Mouse (Mus musculus) hindbrain, embryonic 10.5 days (tissue): ENCODE results near the gene Ksr1. TPM values are rescaled to one million over a fixed set of nuclear protein-coding genes. Genes with fewer than 3 reads are reported as not detected.

ENCODE experiments used
- DNase-seq: peaks from one replicate; pipeline ENCODE4 v3.0.0-alpha.2; 2017; ENCODE audit warnings: low spot score
- H3K27ac ChIP-seq: fragments of 300-500 bp; sonication (generic); 2 replicates; pipeline ENCODE4 v1.5.1; 2016; ENCODE audit warnings: mild to moderate bottlenecking, moderate library complexity
- H3K27me3 ChIP-seq: fragments of 300-500 bp; sonication (generic); 2 replicates; pipeline ENCODE4 v1.6.1; 2016; ENCODE audit warnings: mild to moderate bottlenecking; ENCODE audit not compliant: poor library complexity, insufficient read depth, severe bottlenecking
- H3K36me3 ChIP-seq: fragments of 300-500 bp; sonication (generic); 2 replicates; pipeline ENCODE4 v1.6.1; 2016; ENCODE audit warnings: mild to moderate bottlenecking, moderate library complexity
- H3K4me1 ChIP-seq: fragments of 300-500 bp; sonication (generic); replicated peaks from 2 replicates; pipeline ENCODE4 v1.6.1; 2016; ENCODE audit warnings: mild to moderate bottlenecking
- H3K4me3 ChIP-seq: fragments of 300-500 bp; sonication (generic); 2 replicates; pipeline ENCODE4 v1.5.1; 2016; ENCODE audit warnings: mild to moderate bottlenecking, moderate library complexity
- H3K9me3 ChIP-seq: fragments of 300-500 bp; sonication (generic); 2 replicates; pipeline ENCODE4 v1.6.1; 2016; ENCODE audit warnings: mild to moderate bottlenecking, moderate library complexity
- whole genome bisulfite sequencing: fragments of 180-500 bp; shearing (Covaris S2); methylation state at CpG from one replicate; pipeline ENCODE4 v1.1.7; 2016; 5-methylcytosine and 5-hydroxymethylcytosine counted together
- polyA plus RNA-seq: library from polyadenylated mRNA; unstranded; fragments of >200 nt; fragmentation: Nextera tagmentation; extraction: Ambion mirVana; gene quantifications from 2 replicates; pipeline ENCODE4 v1.2.1, GENCODE M21; 2016

The Ksr1 gene
- polyA plus RNA-seq, 1 experiment from 2014 or later: 5.2 TPM

DNA sequence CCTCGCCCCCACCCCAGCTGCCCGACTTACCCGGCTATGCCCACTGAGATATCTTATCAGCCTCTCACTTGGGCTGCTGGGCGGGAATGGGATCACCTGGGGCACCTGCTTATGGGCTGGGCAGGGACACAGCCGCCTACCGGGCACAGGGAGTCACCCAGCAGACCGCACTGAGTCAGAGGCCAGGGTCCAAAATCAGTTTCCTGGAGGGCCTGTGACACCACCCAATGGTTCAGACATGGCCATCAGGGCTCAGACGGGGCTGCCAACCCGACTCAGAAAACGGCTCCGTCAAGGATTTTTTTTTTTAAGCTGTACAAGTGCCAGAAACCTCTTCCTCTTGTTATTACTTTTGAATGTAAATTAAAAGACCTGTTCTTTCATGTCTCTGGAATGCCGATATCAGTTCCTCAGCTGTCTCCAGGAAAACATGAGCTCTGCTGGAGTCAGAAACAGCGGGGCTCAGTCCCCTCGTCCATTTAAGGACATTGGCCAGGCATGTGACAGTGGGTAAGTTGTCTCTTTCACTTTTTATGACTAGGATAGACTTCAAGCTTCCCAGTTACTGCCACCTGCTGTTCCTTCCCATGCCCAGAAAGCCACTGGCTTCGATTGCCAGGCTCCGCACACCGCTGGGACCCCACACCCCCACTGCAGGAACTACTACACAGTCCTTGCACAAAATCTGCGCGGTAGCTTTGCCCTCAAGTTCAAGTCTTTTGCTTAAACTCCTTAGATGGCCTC, 33.5 kb downstream of the Ksr1 start:
- WGBS: 84% methylated on average over 19 of the region's 19 CpGs
- Histone ChIP-seq H3K4me3 (no peak overlapping the region), H3K4me1 (peaks cover 58% of the 10 kb centered on the region)

DNA sequence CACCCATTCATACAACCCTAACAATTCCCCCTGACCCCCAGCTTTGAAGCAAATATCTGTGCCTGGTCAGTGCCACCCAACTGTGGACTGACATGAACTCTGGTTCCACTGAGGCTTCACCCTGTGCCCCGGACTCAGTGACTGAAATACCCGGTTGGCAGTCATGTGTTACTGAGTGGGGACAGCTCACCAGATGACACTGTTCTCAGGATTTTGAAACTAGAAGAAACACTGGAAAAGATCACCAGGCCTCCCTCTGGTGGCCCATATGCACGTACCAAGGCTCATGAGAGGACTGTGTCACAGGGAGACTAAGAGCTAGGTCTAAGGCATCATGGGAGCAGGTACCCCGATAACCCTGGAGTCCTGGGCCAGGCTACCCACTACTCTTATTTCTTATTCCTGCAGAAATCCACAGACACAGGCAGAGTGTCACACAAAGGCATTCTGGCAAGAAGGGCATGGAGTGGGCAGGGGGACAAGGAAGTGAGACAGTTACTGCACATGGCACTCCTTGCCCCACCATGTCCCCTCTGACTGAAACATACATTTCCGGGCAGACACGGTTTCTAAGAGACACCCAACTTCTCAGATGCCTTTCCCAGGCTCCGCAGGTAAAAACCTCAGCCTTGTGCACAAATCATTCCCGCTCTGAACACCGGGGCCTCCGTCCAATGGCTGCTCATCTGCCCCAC, 34.2 kb downstream of the Ksr1 start:
- H3K4me1 ChIP-seq: peaks cover 50% of the 10 kb centered on the region
- H3K27ac ChIP-seq: no peak overlapping the region
- H3K4me3 ChIP-seq: no peak overlapping the region
- no peaks in the 10 kb centered on the region for H3K9me3 ChIP-seq
- 0 out of 2 replicates have a peak, but pooled peaks cover 4% of the 10 kb centered on the region for H3K27me3 ChIP-seq
- no peaks in the 10 kb centered on the region for H3K36me3 ChIP-seq
- 95% methylated on average over 10 of the region's 10 CpGs for WGBS
- DNase-seq: no peak

More for the DNA sequence above, 33.5 kb downstream of the Ksr1 start:
- DNase-seq: no peak
- Histone ChIP-seq H3K27ac (no peak overlapping the region), H3K27me3 (0 out of 2 replicates have a peak, but pooled peaks cover 4% of the 10 kb centered on the region), H3K36me3 (no peaks in the 10 kb centered on the region), H3K9me3 (no peaks in the 10 kb centered on the region)

DNA sequence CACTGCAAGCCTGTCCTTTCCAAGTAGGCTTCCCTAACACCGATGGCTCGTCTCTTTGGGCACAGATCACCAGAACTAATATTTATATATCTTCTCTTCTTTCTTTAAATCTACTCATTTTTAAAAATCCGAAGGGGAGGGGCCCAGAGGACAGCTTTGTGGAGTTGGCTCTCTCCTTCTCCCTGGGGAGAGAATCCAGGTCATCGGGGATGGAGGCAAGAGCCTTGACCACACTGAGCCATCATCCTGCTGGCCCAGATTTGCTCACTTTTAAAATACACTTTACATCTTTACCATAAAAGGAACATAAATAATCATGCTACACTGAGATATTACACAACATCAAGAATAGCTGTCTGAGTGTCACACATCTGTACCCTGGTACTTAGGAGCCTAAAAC, 35.8 kb downstream of the Ksr1 start:
- Histone ChIP-seq H3K4me3 (no peak overlapping the region), H3K9me3 (no peaks in the 10 kb centered on the region), H3K4me1 (peaks cover 38% of the 10 kb centered on the region), H3K27me3 (0 out of 2 replicates have a peak, but pooled peaks cover 4% of the 10 kb centered on the region), H3K27ac (no peak overlapping the region), H3K36me3 (no peaks in the 10 kb centered on the region)
- WGBS: 79% methylated on average over 4 of the region's 4 CpGs
- DNase-seq: no peak

DNA sequence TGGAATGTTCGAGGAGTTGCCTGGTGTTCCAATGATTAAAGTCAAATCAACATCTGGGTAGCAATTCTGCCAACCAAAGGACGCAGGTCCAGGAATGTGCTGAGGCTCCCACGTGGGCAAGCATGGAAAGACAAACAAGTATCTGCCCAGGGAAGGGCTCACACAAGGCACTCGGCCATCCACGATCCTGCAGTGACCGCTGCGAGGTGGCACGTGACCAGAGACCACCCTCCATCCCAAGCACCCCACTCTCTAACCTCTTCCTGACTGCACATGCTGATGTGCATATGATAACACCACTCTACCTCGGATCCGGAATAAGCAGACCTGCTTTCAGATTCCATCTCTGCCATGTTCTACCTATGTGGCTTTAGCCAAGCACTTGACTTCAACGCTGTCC, 38.3 kb downstream of the Ksr1 start:
- Histone ChIP-seq H3K36me3 (no peaks in the 10 kb centered on the region), H3K27me3 (no peaks in the 10 kb centered on the region), H3K27ac (no peak overlapping the region), H3K4me1 (peaks cover 35% of the 10 kb centered on the region), H3K9me3 (no peaks in the 10 kb centered on the region), H3K4me3 (no peak overlapping the region)
- no peak for DNase-seq
- 93% methylated on average over 11 of the region's 11 CpGs for WGBS

DNA sequence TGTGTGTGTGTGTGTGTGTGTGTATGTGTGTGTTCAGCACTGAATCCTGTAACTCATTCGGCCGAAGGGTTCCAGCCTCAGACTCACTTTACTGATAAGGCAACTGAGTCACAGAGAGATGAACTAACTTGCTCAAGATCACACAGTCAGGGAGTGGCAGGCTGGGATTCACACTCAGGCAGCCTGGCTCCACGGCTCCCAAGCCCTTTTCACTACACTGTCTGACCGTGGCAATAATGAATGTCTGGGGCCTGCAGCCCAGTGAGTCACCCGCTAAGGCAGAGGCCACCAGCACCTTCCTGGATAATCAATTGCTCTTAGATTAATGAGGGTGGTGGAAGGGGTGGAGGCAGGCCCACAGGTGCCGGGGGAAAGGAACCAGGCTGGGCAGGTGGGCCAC, 41.2 kb downstream of the Ksr1 start:
- Histone ChIP-seq H3K27ac (no peak overlapping the region), H3K4me1 (peaks cover 38% of the 10 kb centered on the region), H3K27me3 (no peaks in the 10 kb centered on the region), H3K36me3 (no peaks in the 10 kb centered on the region), H3K9me3 (no peaks in the 10 kb centered on the region), H3K4me3 (no peak overlapping the region)
- 86% methylated on average over 6 of the region's 6 CpGs for WGBS
- no peak for DNase-seq

DNA sequence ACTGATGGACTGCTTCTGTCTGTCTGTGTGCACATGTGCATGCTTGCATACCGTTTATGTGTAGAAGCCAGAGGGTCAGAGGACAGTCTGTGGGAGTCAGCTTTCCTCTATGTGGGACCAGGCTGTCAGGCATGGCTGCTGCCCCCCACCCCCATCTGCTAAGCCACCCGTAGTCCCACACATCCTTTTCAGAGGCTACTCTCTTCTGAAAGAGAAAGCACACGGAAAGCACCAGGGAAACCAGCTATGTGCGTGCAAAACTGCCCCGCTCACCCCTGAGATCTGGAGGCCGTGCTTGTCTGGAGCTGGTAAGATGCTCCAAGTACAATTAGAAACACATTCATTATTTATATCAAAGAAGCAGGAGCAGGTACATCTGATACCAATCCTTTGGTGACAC, 41.7 kb downstream of the Ksr1 start:
- Histone ChIP-seq H3K4me1 (peaks cover 42% of the 10 kb centered on the region), H3K4me3 (no peak overlapping the region), H3K27ac (no peak overlapping the region), H3K36me3 (no peaks in the 10 kb centered on the region), H3K9me3 (no peaks in the 10 kb centered on the region), H3K27me3 (no peaks in the 10 kb centered on the region)
- no peak for DNase-seq
- WGBS: 82% methylated on average over 6 of the region's 6 CpGs

DNA sequence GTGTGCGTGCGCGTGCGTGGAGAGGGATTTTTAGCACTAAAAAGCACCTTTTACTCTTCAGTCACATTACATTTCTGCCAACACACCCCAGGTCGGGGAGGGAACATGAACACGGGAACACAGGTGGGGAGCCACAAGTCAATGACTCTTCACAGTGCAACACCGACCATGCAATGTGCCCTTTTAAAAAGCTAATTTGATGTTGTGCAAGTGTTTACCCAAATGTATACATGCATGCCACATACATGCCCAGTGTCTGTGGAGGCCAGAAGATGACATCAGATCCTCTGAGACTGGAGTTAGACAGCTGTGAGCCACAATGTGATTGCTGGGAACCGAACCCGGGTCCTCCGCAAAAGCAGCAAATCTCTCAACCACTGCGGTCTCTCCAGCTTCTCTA, 42.1 kb downstream of the Ksr1 start:
- no peak overlapping the region for H3K27ac ChIP-seq
- H3K36me3 ChIP-seq: no peaks in the 10 kb centered on the region
- no peaks in the 10 kb centered on the region for H3K9me3 ChIP-seq
- 89% methylated on average over 11 of the region's 11 CpGs for WGBS
- DNase-seq: no peak
- no peaks in the 10 kb centered on the region for H3K27me3 ChIP-seq
- peaks cover 46% of the 10 kb centered on the region for H3K4me1 ChIP-seq
- H3K4me3 ChIP-seq: no peak overlapping the region

DNA sequence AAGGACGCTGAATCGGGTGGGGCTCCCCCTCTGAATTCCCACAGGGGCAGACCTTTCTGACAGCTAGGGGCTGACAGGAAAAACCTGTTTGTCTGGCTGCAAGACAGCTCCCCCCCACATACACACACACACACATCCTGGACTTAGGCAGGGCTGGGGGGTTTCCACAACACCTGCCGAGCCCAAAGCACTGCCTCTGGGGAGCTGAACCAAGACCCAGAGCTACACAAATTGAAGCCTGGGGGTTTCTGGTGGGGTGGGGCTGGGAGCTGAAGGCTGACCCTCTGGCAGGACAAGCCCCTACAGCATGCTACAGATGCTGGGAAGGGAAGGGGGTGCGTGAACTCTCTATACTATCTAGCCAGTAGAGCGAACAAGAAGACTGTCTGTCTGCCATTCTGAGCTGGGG, 42.7 kb downstream of the Ksr1 start:
- H3K27ac ChIP-seq: peak overlapping the region; percentile 62; the same call in 1 of the 2 replicates
- no peaks in the 10 kb centered on the region for H3K36me3 ChIP-seq
- 66% methylated on average over 5 of the region's 5 CpGs for WGBS
- peaks cover 53% of the 10 kb centered on the region for H3K4me1 ChIP-seq
- no peak overlapping the region for H3K4me3 ChIP-seq
- no peaks in the 10 kb centered on the region for H3K9me3 ChIP-seq
- no peaks in the 10 kb centered on the region for H3K27me3 ChIP-seq
- no peak for DNase-seq

DNA sequence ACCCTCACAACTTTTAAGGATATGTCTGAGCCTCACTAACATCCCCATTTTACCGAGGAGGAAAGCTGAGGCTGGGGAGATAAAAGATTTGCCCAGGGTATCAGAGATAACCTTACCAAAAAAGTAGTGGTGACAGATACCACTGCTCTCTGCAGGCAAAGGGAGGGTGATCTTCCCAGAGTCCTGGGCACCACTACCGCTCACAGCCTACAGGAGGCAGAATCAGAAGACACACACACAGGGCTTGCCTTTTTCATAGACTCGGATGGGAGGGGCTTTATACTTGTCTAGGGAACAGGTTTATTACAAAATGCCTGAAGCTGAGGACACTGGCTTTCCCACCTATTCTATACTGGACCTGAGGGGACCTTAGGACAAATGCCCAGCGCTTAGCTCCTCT, 43.9 kb downstream of the Ksr1 start:
- no peaks in the 10 kb centered on the region for H3K9me3 ChIP-seq
- 69% methylated on average over 4 of the region's 4 CpGs for WGBS
- peaks cover 61% of the 10 kb centered on the region for H3K4me1 ChIP-seq
- no peaks in the 10 kb centered on the region for H3K27me3 ChIP-seq
- no peaks in the 10 kb centered on the region for H3K36me3 ChIP-seq
- no peak for DNase-seq
- H3K4me3 ChIP-seq: no peak overlapping the region
- H3K27ac ChIP-seq: peak overlapping the region; percentile 66; the same call in 1 of the 2 replicates

DNA sequence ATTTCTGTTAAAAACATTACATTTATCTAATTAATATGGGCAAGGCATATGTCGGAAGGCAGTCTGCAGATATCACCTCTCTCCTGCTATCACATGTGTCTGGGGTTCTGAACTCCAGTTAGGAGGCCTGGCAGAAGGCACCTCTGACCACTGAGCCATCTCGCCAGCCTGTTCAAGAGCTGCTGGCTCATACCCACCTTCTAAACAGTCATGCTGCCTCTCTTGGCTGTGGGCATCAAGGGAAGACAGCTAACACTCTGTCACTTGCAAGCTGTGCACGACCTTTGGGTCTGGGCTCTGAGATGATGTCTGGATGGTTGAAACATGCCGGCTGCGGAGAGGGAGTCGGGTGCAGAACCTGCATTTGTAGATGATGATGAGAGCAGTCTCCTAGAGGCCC, 44.6 kb downstream of the Ksr1 start:
- Histone ChIP-seq H3K4me1 (peaks cover 65% of the 10 kb centered on the region), H3K9me3 (no peaks in the 10 kb centered on the region), H3K27ac (no peak overlapping the region), H3K4me3 (no peak overlapping the region), H3K27me3 (no peaks in the 10 kb centered on the region), H3K36me3 (no peaks in the 10 kb centered on the region)
- WGBS: 95% methylated on average over 6 of the region's 6 CpGs
- no peak for DNase-seq

DNA sequence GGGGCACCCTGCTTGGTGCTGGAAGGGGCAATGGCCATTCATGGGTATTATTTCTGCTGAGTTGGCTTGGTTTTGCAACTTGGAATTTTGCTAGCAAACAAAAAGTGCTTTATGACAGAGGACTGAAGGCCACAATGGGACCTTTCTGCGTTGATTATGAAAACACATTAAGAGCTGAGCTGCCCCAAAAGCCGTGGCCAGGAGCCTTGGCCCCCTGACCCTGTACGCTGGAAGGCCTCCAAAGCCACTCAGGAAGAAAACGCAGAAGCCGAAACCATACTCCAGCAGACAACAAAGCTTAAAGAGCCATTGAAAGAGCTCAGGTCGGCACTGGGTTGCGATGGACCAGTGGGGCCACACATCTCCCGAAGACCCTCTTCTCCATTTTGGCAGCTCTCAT, 47.2 kb downstream of the Ksr1 start:
- H3K4me1 ChIP-seq: peaks cover 78% of the 10 kb centered on the region

DNA sequence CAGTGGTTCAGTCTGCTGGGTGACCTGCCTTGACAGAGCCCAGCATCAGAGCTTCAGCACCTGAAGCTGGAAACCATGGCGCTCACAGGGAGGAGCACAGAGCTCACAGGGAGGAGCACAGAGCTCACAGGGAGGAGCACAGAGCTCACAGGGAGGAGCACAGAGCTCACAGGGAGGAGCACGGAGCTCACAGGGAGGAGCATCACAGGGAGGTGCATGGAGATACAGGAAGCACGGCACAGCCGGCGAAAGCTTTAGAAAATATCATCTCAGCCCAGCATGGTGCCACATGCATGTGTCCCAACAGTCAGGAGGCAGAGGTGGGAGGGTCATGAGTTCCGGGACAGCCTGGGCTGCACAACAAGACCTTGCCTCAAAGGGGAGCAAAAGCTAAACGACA, 48.5 kb downstream of the Ksr1 start:
- H3K4me1 ChIP-seq: peaks cover 79% of the 10 kb centered on the region
- H3K27me3 ChIP-seq: no peaks in the 10 kb centered on the region
- no peaks in the 10 kb centered on the region for H3K9me3 ChIP-seq
- H3K4me3 ChIP-seq: no peak overlapping the region
- 79% methylated on average over 7 of the region's 7 CpGs for WGBS
- DNase-seq: no peak
- H3K36me3 ChIP-seq: no peaks in the 10 kb centered on the region
- peak overlapping the region; percentile 35 for H3K27ac ChIP-seq

More for the DNA sequence above, 47.2 kb downstream of the Ksr1 start:
- Histone ChIP-seq H3K9me3 (no peaks in the 10 kb centered on the region), H3K27ac (peak overlapping the region; percentile 81), H3K36me3 (no peaks in the 10 kb centered on the region), H3K4me3 (no peak overlapping the region), H3K27me3 (no peaks in the 10 kb centered on the region)
- no peak for DNase-seq
- WGBS: 40% methylated on average over 8 of the region's 8 CpGs

DNA sequence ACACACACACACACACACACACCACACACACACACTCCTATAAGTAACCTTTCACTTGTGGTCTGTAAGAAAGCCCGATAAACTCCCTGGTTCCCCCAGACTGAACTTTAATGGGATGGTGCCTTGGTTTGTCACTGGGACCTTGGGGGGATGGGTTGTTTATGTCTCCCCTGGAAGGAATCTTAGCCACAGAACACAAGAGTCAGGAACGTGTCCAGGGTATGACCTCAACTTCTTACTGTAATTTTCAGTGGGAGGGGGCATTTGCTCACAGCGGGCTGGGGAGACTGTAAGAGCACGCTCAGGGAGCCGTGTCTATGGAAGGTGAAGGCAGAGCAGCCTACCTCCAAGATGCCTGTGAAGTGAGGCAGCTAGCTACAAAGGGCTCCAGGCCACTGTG, 49.5 kb downstream of the Ksr1 start:
- Histone ChIP-seq H3K4me1 (peaks cover 81% of the 10 kb centered on the region), H3K27ac (peak overlapping the region; percentile 87), H3K27me3 (no peaks in the 10 kb centered on the region), H3K36me3 (no peaks in the 10 kb centered on the region), H3K4me3 (no peak overlapping the region), H3K9me3 (no peaks in the 10 kb centered on the region)
- 84% methylated on average over 5 of the region's 5 CpGs for WGBS
- DNase-seq: no peak
